Mouse (Mus musculus) cortical plate, adult 2 months (tissue): ENCODE measurements around the gene Spock1.
"Not testable (repeated sequence)": the region's sequence is repeated elsewhere in the genome, so short reads cannot be mapped to it uniquely, and the experiment has no call there.

Source experiments
- CTCF ChIP-seq: fragments of 200-500 bp; IDR thresholded peaks from 2 replicates; pipeline ENCODE4 v1.5.1; 2011; ENCODE audit warnings: mild to moderate bottlenecking, control low read depth, low read length; ENCODE audit not compliant: insufficient read depth; ENCODE audit errors: extremely low read depth
- POLR2A ChIP-seq: fragments of 200-500 bp; IDR thresholded peaks from 2 replicates; pipeline ENCODE4 v1.6.1; 2011; ENCODE audit warnings: mild to moderate bottlenecking, low read length, control low read depth; ENCODE audit not compliant: insufficient read depth; ENCODE audit errors: extremely low read depth

- TF ChIP-seq CTCF, POLR2A: not testable (repeated sequence)
Observed at GRCm38 (mm10) chr13:57589338-57589914, 318.7 kb downstream of the Spock1 start.
